Mouse (Mus musculus) CD8-positive naive resting alpha-beta T cell, adult 2 months (primary cell): ENCODE data around the gene Ppp1r12a.
"Not testable (repeated sequence)": the region's sequence is repeated elsewhere in the genome, so short reads cannot be mapped to it uniquely, and the experiment has no call there.

Source experiments
- DNase-seq, 2 experiments: peaks; one replicate each; pipeline ENCODE4 v3.0.0; 2022; ENCODE audit warnings: low read depth in 2 of 2, low spot score in 2 of 2

The Ppp1r12a gene

DNA sequence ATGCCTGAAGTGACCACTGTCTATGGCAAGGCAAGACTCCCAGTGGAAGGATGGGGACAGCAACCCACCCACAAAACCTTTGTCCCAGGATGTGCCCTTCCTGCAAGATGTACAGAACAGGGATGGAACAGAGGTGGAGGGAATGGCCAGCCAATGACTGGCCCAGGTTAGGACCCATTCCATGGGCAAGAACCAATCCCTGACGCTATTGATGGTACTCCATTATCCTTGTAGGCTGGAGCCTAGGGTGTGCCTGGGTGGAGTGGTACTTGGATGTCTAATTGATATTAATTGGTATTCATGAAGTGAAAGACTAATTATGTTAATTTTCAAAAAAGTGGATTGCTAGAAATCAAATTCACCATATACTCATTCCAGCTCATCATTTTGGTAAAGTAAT lies 35.5 kb downstream of the Ppp1r12a start:
- no peak for DNase-seq

DNA sequence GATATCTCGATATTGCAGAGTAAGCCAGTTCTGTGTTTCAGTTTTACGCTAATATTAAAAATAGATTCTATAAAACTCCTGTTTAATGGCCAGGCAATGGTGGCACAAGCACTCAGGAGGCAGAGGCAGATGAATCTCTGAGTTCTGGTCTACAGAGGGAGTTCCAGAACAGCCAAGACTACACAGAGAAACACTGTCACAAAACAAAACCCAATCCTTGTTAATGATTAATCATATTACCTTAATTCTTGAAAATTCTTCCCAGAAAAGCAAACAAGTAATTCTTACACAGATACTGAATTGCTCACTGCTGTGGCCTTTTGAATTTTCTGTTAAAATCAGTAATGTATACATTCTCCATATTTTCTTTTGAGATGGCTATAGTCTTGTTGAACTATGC lies 37.0 kb downstream of the Ppp1r12a start:
- no peak for DNase-seq

DNA sequence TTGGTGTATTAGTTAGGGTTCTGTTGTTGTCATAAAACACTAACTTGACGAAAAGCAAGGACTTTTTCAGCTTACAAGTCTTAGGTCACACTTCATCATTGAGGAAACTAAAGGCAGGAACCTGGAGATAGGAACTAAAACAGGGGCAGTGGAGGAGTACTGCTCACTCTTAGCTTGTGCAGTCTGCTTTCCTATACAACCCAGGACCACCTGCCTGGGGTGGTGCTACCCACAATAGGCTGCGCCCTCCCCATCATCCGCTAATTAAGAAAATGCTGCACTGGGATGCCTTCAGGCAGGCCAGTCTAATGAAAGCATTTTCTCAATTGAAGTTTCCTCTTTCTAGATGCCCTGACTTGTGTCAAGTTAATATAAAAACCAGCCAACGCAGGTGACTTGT lies 40.1 kb downstream of the Ppp1r12a start:
- no peak for DNase-seq

DNA sequence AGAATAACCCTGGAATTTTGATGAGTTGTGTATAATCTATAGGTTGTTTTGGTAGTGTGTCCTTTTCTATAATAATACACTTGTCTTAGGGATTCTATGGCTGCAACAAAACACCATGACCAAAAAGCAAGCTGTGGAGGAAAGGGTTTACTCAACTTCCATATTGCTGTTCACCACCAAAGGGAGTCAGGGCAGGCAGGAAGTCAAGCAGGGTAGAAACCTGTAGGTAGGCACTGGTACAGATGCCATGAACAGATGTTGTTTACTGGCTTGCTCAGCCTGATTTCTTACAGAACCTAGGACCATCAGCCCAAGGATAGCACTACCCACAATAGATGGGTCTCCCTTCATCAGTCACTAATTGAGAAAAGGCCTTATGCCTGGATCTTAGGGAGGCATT lies 41.4 kb downstream of the Ppp1r12a start:
- DNase-seq: no peak

DNA sequence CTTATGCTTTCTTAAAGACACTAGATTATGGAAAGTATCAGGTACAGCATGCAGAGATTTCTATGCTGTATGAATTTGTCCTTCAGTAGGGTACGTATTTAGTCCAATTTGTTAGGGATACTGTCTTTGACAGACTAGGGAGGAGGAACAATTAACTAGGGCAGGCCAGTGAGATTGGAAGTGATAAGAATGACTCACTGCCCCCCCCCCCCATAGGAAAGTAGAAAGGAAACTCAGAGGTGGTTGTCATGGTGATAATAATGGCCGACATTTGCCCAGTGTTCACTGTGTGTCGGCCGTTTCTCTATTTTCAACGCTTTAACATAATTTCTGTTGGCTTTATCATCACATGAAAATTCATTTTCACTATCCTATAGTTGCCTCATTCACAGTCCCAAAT lies 47.4 kb downstream of the Ppp1r12a start:
- DNase-seq: no peak

DNA sequence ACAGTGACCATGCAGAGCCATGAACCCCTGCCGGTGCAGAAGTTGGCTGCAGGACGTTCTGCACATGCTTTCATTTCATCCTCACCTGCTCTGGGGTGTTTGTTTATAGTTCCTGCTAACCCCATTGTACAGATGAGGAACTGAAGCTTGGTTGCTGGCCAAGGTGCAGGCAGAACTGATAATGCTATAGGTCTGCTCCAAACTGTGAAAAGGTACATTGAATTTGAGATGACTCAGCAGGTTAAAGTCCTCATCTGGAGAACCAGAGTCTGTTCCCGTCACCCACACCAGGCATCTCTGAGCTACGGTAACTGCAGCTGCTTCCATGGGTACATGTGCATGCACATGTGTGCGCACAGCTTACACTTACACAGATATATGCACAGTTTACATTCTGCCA lies 62.4 kb downstream of the Ppp1r12a start:
- no peak for DNase-seq

DNA sequence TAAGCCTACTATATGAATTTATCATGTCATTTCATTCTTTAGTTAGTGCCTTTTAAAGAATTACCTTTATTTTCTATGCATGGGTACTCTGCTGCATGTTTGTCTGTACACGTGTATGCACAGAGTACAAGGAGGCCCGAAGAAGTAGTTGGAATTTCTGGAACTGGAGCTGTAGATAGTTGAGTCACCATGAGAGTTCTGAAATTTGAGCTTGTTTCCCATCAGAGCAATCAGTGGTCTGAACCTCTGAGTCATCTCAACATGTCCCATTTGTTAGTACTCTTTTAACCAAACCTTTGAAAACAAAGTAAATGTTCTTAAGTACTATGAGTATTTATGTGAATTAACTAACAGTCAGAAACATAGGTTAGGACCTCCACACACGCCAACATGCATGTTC lies 75.1 kb downstream of the Ppp1r12a start:
- no peak for DNase-seq

DNA sequence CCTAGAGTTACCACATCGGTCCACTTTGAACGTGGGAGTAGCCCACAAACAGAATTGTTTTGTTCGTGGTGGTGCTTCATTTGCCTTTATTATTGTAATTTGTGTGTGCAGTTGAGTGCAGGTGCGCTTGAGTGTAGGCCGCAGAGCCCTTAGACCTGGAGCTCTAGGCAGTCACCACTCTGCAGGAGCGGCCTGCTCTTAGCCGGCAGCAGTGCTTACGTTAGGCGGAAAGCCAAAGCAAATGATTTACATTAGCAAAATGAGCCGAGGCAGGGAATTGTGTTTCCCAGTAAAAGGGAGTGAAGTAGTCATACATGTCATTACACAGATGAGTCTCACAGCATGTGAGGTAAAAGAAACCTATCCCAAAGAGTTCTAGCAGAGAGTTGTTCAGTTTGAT lies 77.1 kb downstream of the Ppp1r12a start:
- DNase-seq: no peak

DNA sequence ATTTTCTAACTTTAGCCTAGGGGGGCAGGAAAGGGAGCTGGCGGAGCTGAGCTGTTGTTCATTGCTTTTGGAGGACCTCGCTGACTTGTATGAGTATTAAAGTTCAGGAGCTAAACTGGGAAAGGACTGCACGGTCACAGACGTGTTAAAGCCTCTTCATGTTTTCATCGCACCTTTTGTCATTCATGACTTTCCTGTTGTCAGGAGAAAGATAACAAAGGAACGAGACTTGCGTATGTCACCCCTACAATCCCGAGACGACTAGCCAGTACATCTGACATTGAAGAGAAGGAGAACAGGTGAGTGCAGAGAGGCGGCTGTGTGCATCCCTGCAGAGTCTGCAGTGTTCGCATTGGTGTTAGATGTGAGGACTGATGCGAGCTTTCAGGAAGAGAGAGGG lies 88.7 kb downstream of the Ppp1r12a start:
- no peak for DNase-seq

DNA sequence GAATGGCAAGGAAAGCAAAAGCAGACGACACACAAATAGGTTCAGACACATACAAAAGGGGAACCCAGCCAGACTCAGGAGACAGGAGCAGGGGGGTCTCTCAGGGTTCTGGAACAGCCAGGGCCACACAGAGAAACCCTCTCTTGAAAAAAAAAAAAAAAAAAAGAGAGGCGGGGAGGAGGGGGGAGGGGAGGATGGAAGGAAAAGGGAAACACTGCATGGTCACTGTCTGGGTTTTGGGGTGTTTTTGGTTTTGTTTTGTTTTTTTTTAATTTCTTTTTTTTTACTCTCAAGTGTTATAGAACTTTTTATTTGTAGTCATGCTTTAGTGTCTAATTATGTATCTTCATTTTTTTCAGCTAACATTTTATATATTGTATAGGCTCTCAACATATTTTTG lies 89.2 kb downstream of the Ppp1r12a start:
- no peak for DNase-seq

DNA sequence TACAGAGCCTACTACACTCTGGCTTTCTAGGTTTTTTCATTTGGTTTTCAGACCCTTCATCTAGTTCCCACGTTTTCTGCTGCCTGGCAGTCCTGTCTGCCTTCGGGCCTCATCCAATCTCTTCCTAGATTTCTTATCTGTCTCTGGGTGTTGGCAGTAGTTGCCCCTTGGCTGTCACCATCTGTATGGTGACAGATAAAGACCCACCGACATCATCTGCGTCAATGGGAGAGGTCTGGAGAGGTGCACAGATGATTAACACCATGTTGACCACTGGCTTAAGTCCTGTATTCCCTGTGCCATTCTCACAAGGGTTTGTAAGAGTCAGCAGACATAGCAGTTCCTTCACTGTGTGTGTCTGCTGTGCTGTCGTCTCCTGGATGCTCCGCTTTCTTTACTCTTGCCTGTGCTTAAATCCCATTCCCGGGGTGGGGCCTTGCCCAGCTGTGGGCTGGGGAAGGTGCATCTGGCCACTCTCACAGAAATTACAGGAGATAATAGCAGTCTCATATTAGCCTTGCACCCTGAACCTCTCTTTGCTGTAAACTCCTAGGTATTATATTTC lies 93.9 kb downstream of the Ppp1r12a start:
- DNase-seq: no peak

DNA sequence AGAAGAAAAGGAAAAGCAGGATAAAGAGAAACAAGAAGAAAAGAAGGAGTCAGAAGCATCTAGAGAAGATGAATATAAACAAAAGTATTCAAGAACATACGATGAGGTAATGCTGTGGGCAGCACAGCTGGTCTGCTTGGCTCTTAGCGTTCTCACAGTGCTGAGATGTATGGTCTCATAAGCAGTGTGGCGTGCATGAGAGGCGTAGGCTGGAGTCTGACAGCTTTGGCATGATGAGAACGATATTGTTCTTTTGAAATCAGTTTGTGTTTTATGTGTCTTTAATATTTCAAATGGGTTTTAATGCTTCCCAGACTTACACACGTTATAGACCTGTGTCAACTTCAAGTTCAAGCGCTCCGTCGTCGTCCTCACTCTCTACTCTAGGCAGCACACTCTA lies 98.9 kb downstream of the Ppp1r12a start:
- DNase-seq: no peak

DNA sequence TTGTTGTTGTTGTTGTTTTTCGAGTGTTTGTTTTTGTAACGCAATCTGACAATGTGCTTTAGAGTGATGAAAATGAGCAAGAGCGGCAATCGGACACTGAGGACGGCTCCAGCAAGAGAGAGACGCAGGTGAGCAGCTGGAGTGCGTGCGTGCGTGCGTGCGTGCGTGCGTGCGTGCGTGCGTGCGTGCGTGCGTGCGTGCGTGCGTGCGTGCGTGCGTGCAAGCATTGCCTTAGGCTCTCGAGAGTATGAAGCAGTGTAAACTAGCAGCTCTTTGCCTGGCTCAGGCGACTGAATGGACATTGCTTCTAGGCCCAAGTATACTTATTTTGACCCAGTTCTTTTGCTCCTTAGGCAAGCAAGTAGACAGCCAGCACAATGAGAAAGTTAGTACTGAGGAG lies 102.6 kb downstream of the Ppp1r12a start:
- DNase-seq: no peak

DNA sequence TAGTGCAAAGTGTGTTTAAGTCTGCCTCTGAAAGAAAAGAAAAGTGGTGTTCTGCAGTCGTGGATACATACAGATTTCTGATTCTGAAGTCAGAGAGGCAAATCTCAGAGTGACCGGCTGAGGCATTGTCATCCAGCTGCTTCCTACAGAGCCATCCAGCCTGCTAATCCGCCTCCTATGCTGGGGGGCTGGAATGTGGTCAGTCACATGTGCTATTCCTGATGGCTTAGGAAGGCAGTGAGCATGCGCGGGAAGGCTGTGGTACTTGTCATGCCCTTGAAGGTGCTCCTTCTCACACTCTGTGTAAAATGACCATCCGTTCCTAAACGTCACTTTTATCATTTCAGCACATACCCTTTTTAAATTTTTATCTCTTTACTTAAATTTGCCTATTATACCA lies 109.2 kb downstream of the Ppp1r12a start:
- no peak for DNase-seq

DNA sequence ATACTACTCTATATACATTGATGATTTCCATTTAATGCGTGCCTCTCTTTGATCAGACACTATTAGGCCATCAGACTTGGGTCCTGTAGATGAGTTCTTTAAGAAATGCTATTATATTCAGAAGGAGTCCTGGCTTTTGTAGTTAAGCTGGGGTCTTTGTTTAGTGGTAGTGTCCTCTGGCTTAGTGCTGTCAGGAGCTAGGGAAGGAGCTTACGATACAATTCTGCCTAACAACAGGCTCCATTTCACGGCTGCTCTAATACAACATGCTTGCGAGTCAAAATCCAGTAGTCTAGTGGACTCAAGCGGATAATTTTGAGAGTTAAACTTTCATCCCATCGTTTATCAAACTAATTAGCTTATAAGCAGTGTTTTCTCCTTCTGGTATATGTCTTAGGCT lies 114.7 kb downstream of the Ppp1r12a start:
- DNase-seq: no peak

DNA sequence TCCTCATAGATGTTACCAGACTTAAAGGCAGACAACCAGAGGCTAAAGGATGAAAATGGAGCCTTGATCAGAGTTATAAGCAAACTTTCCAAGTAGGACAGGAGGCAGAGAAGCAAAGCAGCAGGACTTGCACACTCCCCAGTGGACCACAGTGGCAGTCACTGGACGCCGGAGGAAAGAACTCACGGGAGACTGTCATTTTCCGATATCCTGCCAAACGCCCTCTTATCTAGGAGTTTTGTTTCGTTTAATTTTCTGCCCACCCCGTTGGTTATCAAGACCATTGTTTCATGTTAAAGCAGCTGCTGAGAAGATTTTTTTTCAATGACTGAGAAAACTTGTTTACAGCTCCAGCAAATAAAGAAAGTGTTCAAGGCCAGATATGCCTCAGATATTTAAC lies 115.2 kb downstream of the Ppp1r12a start:
- DNase-seq: no peak

DNA sequence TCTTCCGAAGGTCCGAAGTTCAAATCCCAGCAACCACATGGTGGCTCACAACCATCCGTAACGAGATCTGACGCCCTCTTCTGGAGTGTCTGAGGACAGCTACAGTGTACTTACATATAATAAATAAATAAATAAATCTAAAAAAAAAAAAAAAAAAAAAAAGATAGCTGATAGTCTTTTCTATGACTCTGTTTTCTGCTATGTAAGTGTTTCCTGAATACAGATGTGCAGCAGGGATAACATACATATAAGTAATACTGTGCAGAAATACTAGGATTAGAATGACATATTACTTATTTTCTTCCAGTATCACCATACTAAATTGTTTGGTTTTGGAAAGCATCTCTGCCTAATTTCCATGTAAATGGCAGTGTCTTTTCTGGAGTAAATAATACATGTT lies 119.1 kb downstream of the Ppp1r12a start:
- not testable (repeated sequence) for DNase-seq

DNA sequence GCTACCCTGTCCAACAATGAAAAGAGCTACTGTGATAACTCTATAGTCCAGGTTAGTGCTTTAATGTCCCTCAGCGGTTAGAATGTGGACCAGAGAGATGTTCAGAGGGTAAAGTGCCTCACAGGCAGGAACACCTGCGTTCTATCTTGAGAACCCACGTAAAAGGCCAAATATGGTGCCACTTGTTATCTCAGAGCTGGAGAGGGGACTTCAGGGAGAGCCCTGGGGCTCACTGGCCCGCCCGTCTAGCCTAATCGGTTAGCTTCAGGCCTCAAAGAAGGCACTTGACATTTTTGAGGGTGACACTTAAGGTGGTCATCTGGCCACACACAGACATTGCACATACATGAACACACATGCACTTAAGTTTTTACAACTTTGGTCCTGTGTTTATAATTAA lies 120.4 kb downstream of the Ppp1r12a start:
- no peak for DNase-seq

DNA sequence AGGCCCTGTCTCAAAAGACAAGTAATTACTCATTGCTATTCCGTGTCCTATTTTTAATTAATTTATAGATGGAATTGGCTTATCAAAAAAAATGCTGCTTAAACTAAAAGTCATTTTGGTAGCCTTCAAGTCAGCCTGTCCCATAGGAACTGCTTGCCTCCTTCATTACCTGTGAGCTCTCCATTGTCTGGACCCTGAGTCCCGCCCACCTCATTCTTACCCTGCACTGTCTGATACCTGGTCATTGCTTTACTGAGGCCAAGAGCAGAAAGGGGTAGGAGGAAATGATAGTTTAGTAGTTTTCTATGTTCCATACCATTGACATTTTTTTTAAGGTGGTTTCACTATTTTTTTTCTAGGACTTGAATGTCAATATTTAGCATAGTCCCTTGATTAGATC lies 121.4 kb downstream of the Ppp1r12a start:
- no peak for DNase-seq

DNA sequence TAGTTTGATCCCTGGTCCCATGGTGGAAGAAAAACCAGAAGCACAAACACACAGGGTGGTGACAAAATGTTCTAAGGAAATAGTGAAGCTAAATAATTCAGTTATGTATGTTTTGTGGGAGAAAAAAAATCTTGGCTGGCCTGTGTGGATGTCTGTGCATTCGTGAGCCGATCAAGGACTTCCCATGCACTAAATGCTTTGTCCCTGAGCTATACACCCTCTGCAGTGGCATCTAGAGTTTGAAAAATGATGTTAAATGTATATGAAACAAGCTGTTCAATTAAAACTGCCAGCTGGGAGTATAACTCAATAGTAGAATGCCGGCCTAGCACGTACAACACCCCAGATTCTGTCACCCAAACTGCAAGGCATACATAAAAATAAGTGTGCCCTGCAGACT lies 121.8 kb downstream of the Ppp1r12a start:
- no peak for DNase-seq

DNA sequence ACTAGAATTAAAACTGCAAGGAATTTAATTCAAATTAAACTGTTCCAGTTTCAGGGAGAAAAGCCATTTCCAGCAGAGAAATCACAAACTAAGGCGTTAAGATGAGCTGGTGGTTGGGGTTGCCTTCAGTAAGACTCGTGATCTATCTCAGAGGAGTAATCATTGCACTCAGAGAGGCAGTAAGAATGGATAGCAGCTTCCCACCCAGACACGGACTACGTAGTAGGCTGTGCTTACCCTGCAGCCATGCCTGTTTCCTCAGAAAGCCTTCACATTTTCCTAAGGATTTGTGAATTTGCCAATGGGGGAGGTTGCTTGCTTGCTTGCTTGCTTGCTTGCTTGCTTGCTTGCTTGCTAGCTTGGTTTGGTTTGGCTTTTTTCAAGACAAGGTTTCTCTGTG lies 122.5 kb downstream of the Ppp1r12a start:
- no peak for DNase-seq

DNA sequence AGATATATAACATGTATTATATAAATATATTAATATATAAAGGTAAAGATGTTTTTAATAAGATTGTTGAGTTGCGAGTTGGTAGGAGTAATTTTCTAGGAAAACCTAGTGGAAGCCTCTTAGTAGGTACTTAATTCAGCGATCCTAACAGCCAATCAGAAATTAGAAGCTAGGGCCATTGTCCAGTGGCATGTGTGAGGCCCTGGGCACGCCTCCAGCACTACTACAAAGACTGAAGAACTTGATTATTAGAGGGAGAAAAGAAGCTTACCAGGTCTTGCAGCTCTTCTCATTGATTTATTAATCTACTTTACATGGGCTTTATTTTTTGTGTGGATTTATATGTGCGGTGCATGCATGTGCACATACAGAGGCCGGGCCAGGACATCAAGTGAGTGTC lies 123.0 kb downstream of the Ppp1r12a start:
- DNase-seq: no peak

DNA sequence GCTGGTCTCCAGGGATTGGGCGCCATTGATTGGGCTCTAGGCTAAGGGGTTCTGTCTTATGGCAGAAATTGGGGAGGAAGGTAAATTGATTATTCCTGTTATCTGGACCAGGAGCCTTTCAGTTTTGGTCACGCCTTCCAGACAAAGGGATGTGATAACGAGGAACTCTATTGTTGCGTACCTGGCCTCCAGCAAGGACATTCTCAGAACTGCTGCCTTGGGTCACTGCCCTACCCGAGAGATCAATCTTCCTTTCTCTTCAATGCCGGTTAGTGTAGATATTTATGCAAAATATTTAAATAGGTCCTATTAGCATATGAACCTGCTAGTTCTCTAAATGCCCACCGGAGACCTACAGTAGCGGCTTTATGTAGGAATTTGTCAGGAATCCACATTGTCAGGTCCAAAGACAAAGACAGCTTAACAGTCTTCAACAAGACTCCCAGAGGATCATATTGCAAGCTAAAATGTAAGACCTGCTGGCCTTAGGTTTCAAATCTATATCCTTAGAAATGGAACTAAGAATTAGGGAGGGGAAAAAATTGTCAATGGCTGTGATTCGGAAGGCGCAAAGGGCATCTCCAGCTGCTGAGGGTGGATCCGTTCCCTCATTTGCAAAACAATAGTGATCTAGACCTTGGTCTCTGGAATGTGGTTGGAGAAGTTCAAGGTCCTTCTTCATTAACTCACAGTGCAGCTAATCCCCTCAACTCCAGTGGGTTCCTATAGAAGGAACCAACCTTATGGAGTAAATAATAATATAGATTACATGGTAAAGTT lies 124.9 kb downstream of the Ppp1r12a start:
- DNase-seq: no peak
